Mouse (Mus musculus): ENCODE results near the gene Zfp213. TPM values are rescaled to one million over a fixed set of nuclear protein-coding genes. Genes with fewer than 3 reads are reported as not detected.
A peak's percentile ranks its signal among the peaks of the same experiment; 100 is the strongest.

Gene Zfp213
- total and polyA plus RNA-seq, 3 experiments, result 3.0 to 3.8 TPM; not detected in 1

GRCm38 (mm10) chr17:23563595-23564367 is at the start of gene Zfp213 (continued):
- TF ChIP-seq POLR2AphosphoS5 (IDR thresholded peaks at IDR 0.05; ENCODE audit: borderline replicate concordance, low read depth, low read length) (no peak), CHD1 (IDR thresholded peaks at IDR 0.05; ENCODE audit: low read depth, low read length) (0 out of 2 replicates have a peak, but pooled peaks have one; percentile 29), EP300 (IDR thresholded peaks at IDR 0.05; ENCODE audit: low read depth in 1 of 2, low read length in 2 of 2) (0 out of 4 replicates have a peak, but pooled peaks of 1 of the 2 experiments have one; percentile 39)

GRCm38 (mm10) chr17:23610361-23610800 is 46.3 kb upstream of the Zfp213 start:
- no peak overlapping the region for H3K4me3 ChIP-seq (ENCODE audit: control insufficient read depth in 1 of 2, insufficient read depth in 1 of 2, low read depth in 2 of 2, low read length in 2 of 2)

GRCm38 (mm10) chr17:23609612-23610011 is 45.6 kb upstream of the Zfp213 start:
- no peaks in the 10 kb centered on the region for H3K36me3 ChIP-seq (ENCODE audit: control insufficient read depth in 1 of 2, insufficient read depth in 2 of 2, low read length in 2 of 2)
- H3K4me3 ChIP-seq (ENCODE audit: control insufficient read depth in 1 of 2, insufficient read depth in 1 of 2, low read depth in 2 of 2, low read length in 2 of 2), result no peak overlapping the region
- no peak for DNase-seq (ENCODE audit: low read depth, low spot score)
- no peak overlapping the region for H3K27ac ChIP-seq (ENCODE audit: control insufficient read depth, low read depth, low read length)
- H3K9ac ChIP-seq (ENCODE audit: control insufficient read depth, low read depth, low read length, poor library complexity, severe bottlenecking), result no peak overlapping the region
- TF ChIP-seq ZKSCAN1 (IDR thresholded peaks at IDR 0.05; ENCODE audit: low read depth, low read length), result no peak
- TF ChIP-seq EP300 (IDR thresholded peaks at IDR 0.05; ENCODE audit: low read depth in 1 of 2, low read length in 2 of 2), result no peak
- TF ChIP-seq KAT2A (conservative IDR thresholded peaks at IDR 0.05; ENCODE audit: low read depth, low read length), result no peak
- TF ChIP-seq USF1 (IDR thresholded peaks at IDR 0.05; ENCODE audit: low read depth, low read length), result no peak
- TF ChIP-seq RAD21 (IDR thresholded peaks at IDR 0.05; ENCODE audit: low read depth, low read length), result no peak
- TF ChIP-seq BHLHE40 (IDR thresholded peaks at IDR 0.05; ENCODE audit: borderline replicate concordance, low read depth, low read length), result no peak
- no peak for TF ChIP-seq ETS1 (IDR thresholded peaks at IDR 0.05; ENCODE audit: low read depth, low read length)
- no peak for TF ChIP-seq TAL1 (IDR thresholded peaks at IDR 0.05; ENCODE audit: low read length)
- no peak for TF ChIP-seq POLR2AphosphoS2 (IDR thresholded peaks at IDR 0.05; ENCODE audit: low read length)
- TF ChIP-seq MYB (IDR thresholded peaks at IDR 0.05; ENCODE audit: low read depth, low read length), result no peak
- TF ChIP-seq MYC (IDR thresholded peaks at IDR 0.05; ENCODE audit: low read depth, low read length), result no peak
- no peak for TF ChIP-seq MAFK (IDR thresholded peaks at IDR 0.05; ENCODE audit: borderline replicate concordance, low read depth, low read length)
- no peak for TF ChIP-seq UBTF (IDR thresholded peaks at IDR 0.05; ENCODE audit: borderline replicate concordance, insufficient read depth, low read depth, low read length)
- TF ChIP-seq JUND (IDR thresholded peaks at IDR 0.05; ENCODE audit: low read depth, low read length), result no peak
- TF ChIP-seq CHD1 (IDR thresholded peaks at IDR 0.05; ENCODE audit: low read depth, low read length), result no peak
- TF ChIP-seq NRF1 (IDR thresholded peaks at IDR 0.05; ENCODE audit: insufficient read depth, low read depth, low read length, poor library complexity, severe bottlenecking), result no peak
- TF ChIP-seq SMC3 (IDR thresholded peaks at IDR 0.05; ENCODE audit: low read depth, low read length), result no peak
- no peak for TF ChIP-seq SIN3A (IDR thresholded peaks at IDR 0.05; ENCODE audit: low read length)
- no peak for TF ChIP-seq ZNF384 (IDR thresholded peaks at IDR 0.05; ENCODE audit: low read depth, low read length)
- TF ChIP-seq HCFC1 (IDR thresholded peaks at IDR 0.05; ENCODE audit: low read depth, low read length), result no peak
- H3K9me3 ChIP-seq (replicated peaks; ENCODE audit: insufficient read depth, low read length), result no peaks in the 10 kb centered on the region
- no peaks in the 10 kb centered on the region for H3K79me2 ChIP-seq (ENCODE audit: control insufficient read depth, insufficient read depth, low read length, poor library complexity)
- H3K4me1 ChIP-seq (ENCODE audit: control insufficient read depth in 1 of 2, insufficient read depth in 2 of 2, low read length in 2 of 2), result no peaks in the 10 kb centered on the region
- H3K27me3 ChIP-seq (ENCODE audit: control insufficient read depth in 1 of 2, insufficient read depth in 2 of 2, low read length in 2 of 2), result peaks cover 0 to 1% of the 10 kb centered on the region in 2 experiments; a peak in 1 of 4 replicates

More at GRCm38 (mm10) chr17:23610361-23610800, 46.3 kb upstream of the Zfp213 start:
- no peaks in the 10 kb centered on the region for H3K9me3 ChIP-seq (replicated peaks; ENCODE audit: insufficient read depth, low read length)
- H3K4me1 ChIP-seq (ENCODE audit: control insufficient read depth in 1 of 2, insufficient read depth in 2 of 2, low read length in 2 of 2), result no peaks in the 10 kb centered on the region
- no peak overlapping the region for H3K9ac ChIP-seq (ENCODE audit: control insufficient read depth, low read depth, low read length, poor library complexity, severe bottlenecking)
- H3K27ac ChIP-seq (ENCODE audit: control insufficient read depth, low read depth, low read length), result no peak overlapping the region
- DNase-seq (ENCODE audit: low read depth, low spot score), result peak; percentile 77
- H3K27me3 ChIP-seq (ENCODE audit: control insufficient read depth in 1 of 2, insufficient read depth in 2 of 2, low read length in 2 of 2), result peaks cover 0 to 2% of the 10 kb centered on the region in 2 experiments; a peak in 1 of 4 replicates
- TF ChIP-seq ZC3H11A (IDR thresholded peaks at IDR 0.05; ENCODE audit: low read depth, low read length), result peak; percentile 57
- peak; percentile 69 for TF ChIP-seq RAD21 (IDR thresholded peaks at IDR 0.05; ENCODE audit: low read depth, low read length)
- TF ChIP-seq POLR2A (IDR thresholded peaks at IDR 0.05; ENCODE audit: control insufficient read depth in 1 of 2, insufficient read depth in 1 of 2, low read depth in 1 of 2, low read length in 2 of 2, poor library complexity in 1 of 2), result no peak
- no peak for TF ChIP-seq TAL1 (IDR thresholded peaks at IDR 0.05; ENCODE audit: low read length)
- peak; percentile 87 to 91 (median 89) for TF ChIP-seq CTCF (IDR thresholded peaks at IDR 0.05 in 2 of 3, conservative IDR thresholded peaks at IDR 0.05 in 1 of 3; ENCODE audit: control insufficient read depth in 1 of 3, insufficient read depth in 1 of 3, low read depth in 2 of 3, low read length in 3 of 3, poor library complexity in 1 of 3, severe bottlenecking in 1 of 3)
- peak; percentile 85 for TF ChIP-seq SMC3 (IDR thresholded peaks at IDR 0.05; ENCODE audit: low read depth, low read length)
- H3K79me2 ChIP-seq (ENCODE audit: control insufficient read depth, insufficient read depth, low read length, poor library complexity), result no peaks in the 10 kb centered on the region
- H3K36me3 ChIP-seq (ENCODE audit: control insufficient read depth in 1 of 2, insufficient read depth in 2 of 2, low read length in 2 of 2), result no peaks in the 10 kb centered on the region

Data from MEL (cell line).